Mouse (Mus musculus): ENCODE results near the gene Smyd3. TPM values are rescaled to one million over a fixed set of nuclear protein-coding genes. Genes with fewer than 3 reads are reported as not detected.

The Smyd3 gene
- polyA plus RNA-seq, 1 experiment: 2.4 TPM

DNA sequence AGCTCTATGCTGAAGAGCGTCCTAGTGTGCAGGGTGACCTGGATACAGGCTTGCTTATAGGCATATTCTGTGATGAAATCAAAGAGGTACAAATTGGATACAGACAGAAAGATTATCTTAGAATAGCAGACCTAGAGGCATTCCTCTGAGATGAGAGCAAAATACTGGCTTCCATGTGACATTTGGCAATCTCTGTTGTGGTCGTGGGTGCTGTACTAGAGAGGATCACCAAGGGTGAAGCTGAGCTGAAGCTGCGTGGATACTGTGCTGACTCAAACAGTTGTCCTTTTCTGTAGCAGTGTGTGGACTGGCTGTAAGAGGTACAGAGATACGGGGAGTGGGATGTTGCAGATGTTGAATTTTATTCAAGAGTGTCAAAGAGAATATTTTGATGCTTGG, 36.1 kb upstream of the Smyd3 start:
- Histone ChIP-seq H3K4me1 (ENCODE audit: control insufficient read depth, insufficient read depth, low read length) (no peaks in the 10 kb centered on the region), H3K4me3 (ENCODE audit: control insufficient read depth, low read depth, low read length) (no peak overlapping the region), H3K27ac (ENCODE audit: control insufficient read depth, insufficient read depth, low read depth, low read length) (no peak overlapping the region), H3K27me3 (ENCODE audit: control insufficient read depth, insufficient read depth, low read length) (no peaks in the 10 kb centered on the region), H3K36me3 (ENCODE audit: control insufficient read depth, insufficient read depth, low read length) (no peaks in the 10 kb centered on the region)
- no peak for TF ChIP-seq CTCF (IDR thresholded peaks at IDR 0.05; ENCODE audit: control insufficient read depth, insufficient read depth, insufficient replicate concordance, low read depth, low read length)
- TF ChIP-seq POLR2A (IDR thresholded peaks at IDR 0.05; ENCODE audit: control insufficient read depth, low read depth, low read length): no peak

- H3K27me3 ChIP-seq (ENCODE audit: control insufficient read depth, insufficient read depth, low read length): no peaks in the 10 kb centered on the region
- H3K4me1 ChIP-seq (ENCODE audit: control insufficient read depth, insufficient read depth, low read length): no peaks in the 10 kb centered on the region
- no peaks in the 10 kb centered on the region for H3K36me3 ChIP-seq (ENCODE audit: control insufficient read depth, insufficient read depth, low read length)
- TF ChIP-seq POLR2A (IDR thresholded peaks at IDR 0.05; ENCODE audit: control insufficient read depth, low read depth, low read length) (no peak), CTCF (IDR thresholded peaks at IDR 0.05; ENCODE audit: control insufficient read depth, insufficient read depth, insufficient replicate concordance, low read depth, low read length) (no peak)
- no peak overlapping the region for H3K27ac ChIP-seq (ENCODE audit: control insufficient read depth, insufficient read depth, low read depth, low read length)
- H3K4me3 ChIP-seq (ENCODE audit: control insufficient read depth, low read depth, low read length): no peak overlapping the region
These were observed 35.5 kb upstream of the Smyd3 start for GRCm38 (mm10) chr1:179553197-179553948.

DNA sequence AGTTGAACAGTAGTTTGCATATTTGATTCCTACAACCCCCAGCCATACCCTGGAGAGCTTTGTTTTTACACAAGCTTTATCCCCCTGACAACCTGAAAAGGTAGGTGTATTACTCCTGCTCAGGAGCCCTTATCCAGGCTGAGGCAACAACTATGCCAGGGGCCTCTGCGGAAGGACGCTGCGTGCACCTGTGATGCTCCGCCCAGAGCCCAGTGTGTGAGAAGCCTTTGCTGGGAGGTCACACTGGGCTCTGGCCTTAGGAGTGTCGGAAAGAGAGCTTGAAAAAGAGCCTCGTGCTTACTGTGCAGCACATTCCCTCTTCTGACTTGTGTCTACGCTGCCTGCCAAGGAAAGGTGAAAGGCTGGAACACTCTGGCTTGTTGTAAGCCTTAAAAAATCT, 34.9 kb upstream of the Smyd3 start:
- no peak overlapping the region for H3K4me3 ChIP-seq (ENCODE audit: control insufficient read depth, low read depth, low read length)
- no peak for TF ChIP-seq POLR2A (IDR thresholded peaks at IDR 0.05; ENCODE audit: control insufficient read depth, low read depth, low read length)
- no peak for TF ChIP-seq CTCF (IDR thresholded peaks at IDR 0.05; ENCODE audit: control insufficient read depth, insufficient read depth, insufficient replicate concordance, low read depth, low read length)
- no peak overlapping the region for H3K27ac ChIP-seq (ENCODE audit: control insufficient read depth, insufficient read depth, low read depth, low read length)
- no peaks in the 10 kb centered on the region for H3K27me3 ChIP-seq (ENCODE audit: control insufficient read depth, insufficient read depth, low read length)
- no peaks in the 10 kb centered on the region for H3K36me3 ChIP-seq (ENCODE audit: control insufficient read depth, insufficient read depth, low read length)
- no peaks in the 10 kb centered on the region for H3K4me1 ChIP-seq (ENCODE audit: control insufficient read depth, insufficient read depth, low read length)

GRCm38 (mm10) chr1:179551921-179552320, 34.1 kb upstream of the Smyd3 start:
- Histone ChIP-seq H3K27me3 (ENCODE audit: control insufficient read depth, insufficient read depth, low read length) (no peaks in the 10 kb centered on the region), H3K4me1 (ENCODE audit: control insufficient read depth, insufficient read depth, low read length) (no peaks in the 10 kb centered on the region), H3K4me3 (ENCODE audit: control insufficient read depth, low read depth, low read length) (no peak overlapping the region), H3K36me3 (ENCODE audit: control insufficient read depth, insufficient read depth, low read length) (no peaks in the 10 kb centered on the region), H3K27ac (ENCODE audit: control insufficient read depth, insufficient read depth, low read depth, low read length) (no peak overlapping the region)
- no peak for TF ChIP-seq CTCF (IDR thresholded peaks at IDR 0.05; ENCODE audit: control insufficient read depth, insufficient read depth, insufficient replicate concordance, low read depth, low read length)
- no peak for TF ChIP-seq POLR2A (IDR thresholded peaks at IDR 0.05; ENCODE audit: control insufficient read depth, low read depth, low read length)

DNA sequence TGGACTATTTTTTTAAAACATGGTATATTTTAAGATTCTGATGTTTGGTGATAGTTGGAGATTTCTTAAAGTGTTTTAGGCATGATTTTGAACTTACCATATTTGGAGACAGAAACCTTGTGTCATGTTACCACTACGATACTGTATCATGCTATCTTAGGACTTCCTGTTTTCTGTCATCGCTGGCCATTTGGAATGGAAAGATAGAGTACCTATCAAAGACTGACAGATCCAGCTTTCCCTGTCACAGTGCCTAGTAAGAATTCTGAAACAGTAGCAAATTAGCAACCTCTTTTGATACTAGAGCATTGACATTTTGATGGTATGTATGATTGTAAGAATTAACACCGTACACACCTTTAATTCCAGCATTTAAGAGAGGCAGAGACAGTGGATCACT, 33.5 kb upstream of the Smyd3 start:
- H3K27me3 ChIP-seq (ENCODE audit: control insufficient read depth, insufficient read depth, low read length): no peaks in the 10 kb centered on the region
- no peak overlapping the region for H3K4me3 ChIP-seq (ENCODE audit: control insufficient read depth, low read depth, low read length)
- TF ChIP-seq CTCF (IDR thresholded peaks at IDR 0.05; ENCODE audit: control insufficient read depth, insufficient read depth, insufficient replicate concordance, low read depth, low read length): no peak
- TF ChIP-seq POLR2A (IDR thresholded peaks at IDR 0.05; ENCODE audit: control insufficient read depth, low read depth, low read length): no peak
- no peaks in the 10 kb centered on the region for H3K4me1 ChIP-seq (ENCODE audit: control insufficient read depth, insufficient read depth, low read length)
- H3K27ac ChIP-seq (ENCODE audit: control insufficient read depth, insufficient read depth, low read depth, low read length): no peak overlapping the region
- H3K36me3 ChIP-seq (ENCODE audit: control insufficient read depth, insufficient read depth, low read length): no peaks in the 10 kb centered on the region

- TF ChIP-seq CTCF (IDR thresholded peaks at IDR 0.05; ENCODE audit: control insufficient read depth, insufficient read depth, insufficient replicate concordance, low read depth, low read length) (no peak), POLR2A (IDR thresholded peaks at IDR 0.05; ENCODE audit: control insufficient read depth, low read depth, low read length) (no peak)
These were observed 31.3 kb upstream of the Smyd3 start for GRCm38 (mm10) chr1:179548996-179549752.

GRCm38 (mm10) chr1:179548220-179548619, 30.4 kb upstream of the Smyd3 start:
- no peaks in the 10 kb centered on the region for H3K4me1 ChIP-seq (ENCODE audit: control insufficient read depth, insufficient read depth, low read length)
- no peaks in the 10 kb centered on the region for H3K27me3 ChIP-seq (ENCODE audit: control insufficient read depth, insufficient read depth, low read length)

More at GRCm38 (mm10) chr1:179548996-179549752, 31.3 kb upstream of the Smyd3 start:
- Histone ChIP-seq H3K4me1 (ENCODE audit: control insufficient read depth, insufficient read depth, low read length) (no peaks in the 10 kb centered on the region), H3K27ac (ENCODE audit: control insufficient read depth, insufficient read depth, low read depth, low read length) (no peak overlapping the region), H3K27me3 (ENCODE audit: control insufficient read depth, insufficient read depth, low read length) (no peaks in the 10 kb centered on the region), H3K4me3 (ENCODE audit: control insufficient read depth, low read depth, low read length) (no peak overlapping the region), H3K36me3 (ENCODE audit: control insufficient read depth, insufficient read depth, low read length) (no peaks in the 10 kb centered on the region)

More at GRCm38 (mm10) chr1:179548220-179548619, 30.4 kb upstream of the Smyd3 start:
- Histone ChIP-seq H3K4me3 (ENCODE audit: control insufficient read depth, low read depth, low read length) (no peak overlapping the region), H3K36me3 (ENCODE audit: control insufficient read depth, insufficient read depth, low read length) (no peaks in the 10 kb centered on the region), H3K27ac (ENCODE audit: control insufficient read depth, insufficient read depth, low read depth, low read length) (no peak overlapping the region)
- TF ChIP-seq CTCF (IDR thresholded peaks at IDR 0.05; ENCODE audit: control insufficient read depth, insufficient read depth, insufficient replicate concordance, low read depth, low read length) (no peak), POLR2A (IDR thresholded peaks at IDR 0.05; ENCODE audit: control insufficient read depth, low read depth, low read length) (no peak)

Data from testis, adult 2 months (tissue).